Mouse (Mus musculus) embryonic facial prominence, embryonic 10.5 days (tissue): ENCODE data around the gene Ttll10. TPM values are rescaled to one million over a fixed set of nuclear protein-coding genes. Genes with fewer than 3 reads are reported as not detected.

Source experiments
- DNase-seq: peaks from one replicate; pipeline ENCODE4 v3.0.0-alpha.2; 2017; ENCODE audit warnings: low spot score
- H3K27ac ChIP-seq: fragments of 300-500 bp; sonication (generic); replicated peaks from 2 replicates; pipeline ENCODE4 v1.5.1; 2016; ENCODE audit warnings: mild to moderate bottlenecking
- H3K27me3 ChIP-seq: fragments of 300-500 bp; sonication (generic); replicated peaks from 2 replicates; pipeline ENCODE4 v1.6.1; 2016; ENCODE audit warnings: low read depth, mild to moderate bottlenecking; ENCODE audit not compliant: poor library complexity, severe bottlenecking
- H3K36me3 ChIP-seq: fragments of 300-500 bp; sonication (generic); replicated peaks from 2 replicates; pipeline ENCODE4 v1.6.1; 2016; ENCODE audit warnings: mild to moderate bottlenecking, moderate library complexity
- H3K4me1 ChIP-seq: fragments of 300-500 bp; sonication (generic); 2 replicates; pipeline ENCODE4 v1.6.1; 2016
- H3K4me3 ChIP-seq: fragments of 300-500 bp; sonication (generic); 2 replicates; pipeline ENCODE4 v1.5.1; 2016; ENCODE audit warnings: mild to moderate bottlenecking, moderate library complexity
- H3K9me3 ChIP-seq: fragments of 300-500 bp; sonication (generic); 2 replicates; pipeline ENCODE4 v1.6.1; 2016; ENCODE audit warnings: mild to moderate bottlenecking
- WGBS: fragments of 180-500 bp; shearing (Covaris S2); methylation state at CpG from one replicate; pipeline ENCODE4 v1.1.7; 2016; 5-methylcytosine and 5-hydroxymethylcytosine counted together
- polyA plus RNA-seq: library from polyadenylated mRNA; unstranded; fragments of >200 nt; fragmentation: Nextera tagmentation; extraction: Ambion mirVana; gene quantifications from 2 replicates; pipeline ENCODE4 v1.2.1, GENCODE M21; 2016

Ttll10 gene
- polyA plus RNA-seq, result 0.69 and 0.95 TPM in 2 replicates

DNA sequence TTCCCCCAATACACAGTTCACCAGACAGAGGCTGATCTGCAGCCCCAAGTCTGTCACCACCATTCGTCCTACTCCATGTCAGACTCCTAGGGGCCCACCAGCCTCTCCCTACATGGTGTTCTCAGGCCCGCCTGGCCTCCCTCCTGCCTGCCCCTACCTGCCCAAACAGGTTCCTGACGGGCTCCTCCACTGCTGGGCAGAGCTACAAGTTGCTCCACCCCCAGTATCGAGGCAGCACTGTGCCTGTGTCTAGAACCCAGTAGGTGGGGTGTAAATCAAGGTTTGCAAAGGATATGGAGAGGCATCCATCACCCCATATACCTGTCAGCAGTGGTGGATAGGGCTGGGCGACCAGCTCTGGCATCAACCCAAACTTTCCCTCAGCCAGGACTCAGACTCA lies at the start of gene Ttll10:
TSS of gene Ttll10 (minus strand) at position 154 of the 400 bp plus-strand sequence.
- DNase-seq, result peak; percentile 47
- WGBS, result 41% methylated on average over 5 of the region's 5 CpGs

DNA sequence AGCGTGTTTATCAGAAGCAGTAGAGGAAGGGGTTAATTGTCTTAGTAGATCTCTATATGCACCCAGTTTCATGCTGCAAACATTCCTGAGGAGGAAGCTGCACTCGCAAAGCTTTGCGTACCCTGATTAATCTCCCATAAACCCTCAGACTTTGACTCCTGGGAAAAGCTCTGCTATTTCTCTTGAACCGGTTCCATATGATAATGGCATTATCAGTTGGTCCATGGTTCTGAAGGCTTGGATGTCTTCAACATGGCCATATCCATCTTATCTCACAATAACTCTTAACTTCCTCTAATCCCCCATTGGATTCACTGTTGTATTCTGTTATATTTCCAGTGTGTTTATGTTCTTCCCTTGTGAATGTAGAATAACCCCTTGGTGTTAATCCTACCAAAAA lies 44.1 kb upstream of the Ttll10 start:
- Histone ChIP-seq H3K9me3 (no peaks in the 10 kb centered on the region), H3K36me3 (no peaks in the 10 kb centered on the region), H3K27ac (no peak overlapping the region), H3K4me1 (peaks cover 1% of the 10 kb centered on the region), H3K27me3 (no peaks in the 10 kb centered on the region), H3K4me3 (no peak overlapping the region)
- no peak for DNase-seq
- 86% methylated on average over 4 of the region's 4 CpGs for WGBS

More for the DNA sequence above, at the start of gene Ttll10:
- Histone ChIP-seq H3K27ac (peak within 1 kb of the TSS; percentile 77), H3K27me3 (0 out of 2 replicates have a peak, but pooled peaks cover 4% of the 10 kb centered on the region), H3K4me3 (peak within 1 kb of the TSS; percentile 50), H3K4me1 (peaks cover 16% of the 10 kb centered on the region), H3K9me3 (no peaks in the 10 kb centered on the region), H3K36me3 (no peaks in the 10 kb centered on the region; the same call in 1 of the 2 replicates)

DNA sequence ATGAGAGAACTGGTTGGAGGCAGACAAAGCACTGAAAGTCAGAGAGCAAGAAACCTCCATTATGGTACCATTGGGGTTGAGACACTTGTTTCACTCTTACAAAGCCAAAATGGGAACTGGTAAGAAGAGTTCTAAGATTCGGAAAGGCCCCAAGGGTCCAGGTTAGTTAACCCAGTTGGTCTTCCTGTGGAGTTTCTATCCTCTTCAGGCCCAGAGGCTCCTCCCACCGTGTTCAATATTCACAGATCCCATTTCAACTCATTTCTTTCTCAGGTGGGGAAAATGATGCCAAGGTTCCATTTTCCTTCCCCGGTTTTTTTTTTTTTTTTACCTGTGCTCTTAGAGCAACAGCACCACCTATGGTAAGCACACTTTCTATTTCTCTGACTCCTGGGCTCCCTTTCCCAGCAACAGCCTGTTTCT lies 42.3 kb upstream of the Ttll10 start:
- no peaks in the 10 kb centered on the region for H3K36me3 ChIP-seq
- H3K4me3 ChIP-seq, result no peak overlapping the region
- H3K4me1 ChIP-seq, result peaks cover 12% of the 10 kb centered on the region
- H3K27me3 ChIP-seq, result no peaks in the 10 kb centered on the region
- 44% methylated on average over 3 of the region's 3 CpGs for WGBS
- no peak for DNase-seq
- no peaks in the 10 kb centered on the region for H3K9me3 ChIP-seq
- H3K27ac ChIP-seq, result no peak overlapping the region

DNA sequence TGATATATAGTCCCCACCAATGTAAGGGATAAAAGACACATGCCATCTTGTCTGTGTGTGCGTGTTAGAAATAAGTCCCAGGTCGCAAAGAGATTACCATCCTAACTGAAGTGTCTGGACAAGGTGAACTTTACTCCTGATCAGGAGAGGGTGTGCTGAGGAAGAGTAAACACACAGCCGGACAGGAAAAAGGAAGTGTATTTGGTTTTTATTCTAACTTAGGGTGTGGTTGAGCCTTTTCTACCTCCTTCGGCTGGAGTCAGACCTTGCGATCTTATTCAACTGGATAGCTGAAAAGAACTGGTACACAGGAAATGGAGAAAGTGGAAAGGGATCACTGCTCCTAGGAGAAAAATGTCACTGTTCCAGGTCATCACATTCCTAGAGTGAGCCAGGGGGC lies 41.3 kb upstream of the Ttll10 start:
- Histone ChIP-seq H3K27me3 (no peaks in the 10 kb centered on the region), H3K4me3 (no peak overlapping the region), H3K9me3 (no peaks in the 10 kb centered on the region), H3K4me1 (peaks cover 12% of the 10 kb centered on the region), H3K36me3 (no peaks in the 10 kb centered on the region), H3K27ac (no peak overlapping the region)
- no peak for DNase-seq
- WGBS, result 89% methylated on average over 5 of the region's 5 CpGs

DNA sequence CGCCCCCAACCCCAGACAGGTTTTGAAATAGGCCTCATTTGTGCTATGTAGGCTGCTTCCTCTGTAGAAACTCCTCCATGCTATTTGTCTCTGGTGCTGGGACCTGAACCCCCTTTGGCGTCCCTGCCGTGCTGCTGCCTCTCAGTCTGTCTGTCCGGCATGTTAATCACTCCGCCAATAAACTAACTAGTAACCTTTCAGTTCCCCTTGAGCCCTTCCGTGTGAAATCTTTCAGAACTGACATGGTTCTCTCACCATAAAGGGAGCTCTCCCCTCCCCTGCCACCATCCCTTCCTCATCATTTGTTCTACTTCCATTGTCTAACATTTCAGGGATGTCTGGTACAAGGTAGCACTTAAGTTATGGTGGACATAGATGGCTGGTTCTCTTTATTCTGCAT lies 40.2 kb upstream of the Ttll10 start:
- Histone ChIP-seq H3K27ac (no peak overlapping the region), H3K4me3 (no peak overlapping the region), H3K27me3 (no peaks in the 10 kb centered on the region), H3K36me3 (no peaks in the 10 kb centered on the region), H3K4me1 (peaks cover 12% of the 10 kb centered on the region), H3K9me3 (no peaks in the 10 kb centered on the region)
- 74% methylated on average over 6 of the region's 6 CpGs for WGBS
- DNase-seq, result no peak

DNA sequence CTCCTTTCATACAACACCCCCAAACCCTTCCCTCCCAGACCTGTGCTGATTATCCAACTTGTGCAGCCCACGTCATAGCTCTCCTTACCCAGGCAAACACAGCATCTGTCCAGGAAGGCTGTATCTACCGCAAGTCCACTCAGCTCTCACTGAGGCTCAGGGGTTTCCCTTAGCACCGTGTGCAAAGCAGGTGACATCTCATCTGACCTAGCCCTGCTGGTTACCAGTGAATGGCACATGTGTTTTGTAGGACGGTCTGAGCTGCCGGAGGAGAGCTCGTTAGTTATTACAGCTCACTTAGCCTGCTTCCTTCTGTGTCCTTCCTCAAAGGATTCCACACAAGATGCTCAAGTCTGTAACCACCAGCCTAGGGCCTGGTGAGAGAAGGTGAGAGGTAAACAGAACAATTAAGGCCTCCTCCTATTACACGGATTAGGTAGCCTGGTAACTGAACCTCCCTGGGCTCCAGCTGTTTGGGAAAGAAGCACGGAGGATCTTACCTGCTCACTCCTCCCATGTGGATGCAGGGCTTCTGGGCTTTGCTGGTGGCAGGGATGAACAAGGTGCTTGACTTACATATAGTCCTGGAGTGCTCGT lies 38.7 kb upstream of the Ttll10 start:
- no peak overlapping the region for H3K27ac ChIP-seq
- H3K36me3 ChIP-seq, result no peaks in the 10 kb centered on the region
- H3K27me3 ChIP-seq, result no peaks in the 10 kb centered on the region
- WGBS, result 57% methylated on average over 9 of the region's 9 CpGs
- no peak overlapping the region for H3K4me3 ChIP-seq
- peak; percentile 15 for DNase-seq
- H3K9me3 ChIP-seq, result no peaks in the 10 kb centered on the region
- H3K4me1 ChIP-seq, result peaks cover 12% of the 10 kb centered on the region

DNA sequence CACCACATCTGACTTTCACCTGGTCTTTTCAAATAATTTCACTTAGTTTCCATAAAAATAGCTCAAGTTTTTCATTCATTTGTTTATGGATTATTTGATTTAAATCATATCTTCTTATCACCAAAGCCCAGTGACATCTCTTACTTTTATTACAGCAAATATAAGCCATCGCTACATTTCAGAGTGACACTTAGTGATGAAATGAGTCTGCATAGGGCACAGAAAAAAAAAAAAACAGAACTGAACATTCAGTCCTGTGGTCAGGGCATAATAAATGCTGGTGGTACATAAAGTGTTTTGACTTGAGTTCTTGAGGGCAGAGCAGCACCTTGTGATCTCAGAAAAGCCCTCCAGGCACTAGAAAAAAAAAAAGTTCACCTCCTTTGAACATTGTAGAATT lies 37.0 kb upstream of the Ttll10 start:
- no peak for DNase-seq
- Histone ChIP-seq H3K4me1 (peaks cover 12% of the 10 kb centered on the region), H3K36me3 (no peaks in the 10 kb centered on the region), H3K27ac (no peak overlapping the region), H3K4me3 (no peak overlapping the region), H3K9me3 (no peaks in the 10 kb centered on the region), H3K27me3 (no peaks in the 10 kb centered on the region)
- 90% methylated on average over 1 of the region's 1 CpGs for WGBS

DNA sequence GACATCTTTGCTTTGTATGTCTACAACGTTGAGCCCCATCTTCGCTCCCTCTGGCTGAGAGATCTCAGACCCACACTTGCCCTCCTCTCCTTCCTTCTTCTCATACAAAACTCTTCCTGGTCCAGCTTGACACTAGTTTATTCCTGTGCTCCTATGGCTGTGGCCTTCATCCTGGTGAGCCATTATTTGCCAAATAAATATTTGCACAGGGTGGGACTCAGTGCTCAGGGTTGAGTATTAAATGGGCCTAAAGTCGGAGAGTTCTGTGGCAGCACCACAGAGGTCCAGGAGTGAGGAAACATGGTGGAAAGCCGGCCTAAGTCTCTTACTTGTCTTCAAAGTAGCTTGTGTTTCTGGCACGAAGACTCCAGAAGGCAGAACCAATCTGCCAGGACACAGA lies 34.5 kb upstream of the Ttll10 start:
- Histone ChIP-seq H3K4me3 (no peak overlapping the region), H3K36me3 (no peaks in the 10 kb centered on the region), H3K27me3 (no peaks in the 10 kb centered on the region), H3K9me3 (no peaks in the 10 kb centered on the region), H3K4me1 (peaks cover 12% of the 10 kb centered on the region), H3K27ac (no peak overlapping the region)
- 86% methylated on average over 5 of the region's 5 CpGs for WGBS
- no peak for DNase-seq

DNA sequence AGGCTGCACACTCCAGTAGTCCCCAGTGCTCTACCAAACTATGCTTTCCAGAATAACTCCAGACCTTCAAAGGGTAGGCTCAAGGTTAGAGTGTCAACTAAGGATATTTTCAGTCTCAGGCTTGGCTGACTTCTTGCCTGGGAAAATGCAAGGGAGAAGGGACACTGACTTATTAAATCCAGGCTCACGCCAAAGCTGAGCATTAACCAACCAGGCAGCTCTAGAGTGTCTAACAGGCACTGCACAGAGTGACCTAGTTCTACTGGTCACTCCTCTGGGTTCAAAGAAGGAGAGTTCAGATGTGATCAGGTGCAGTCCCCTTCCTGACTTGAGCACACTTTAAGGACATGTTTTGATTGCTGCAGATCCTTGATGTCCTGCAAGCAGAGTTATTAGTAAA lies 33.6 kb upstream of the Ttll10 start:
- no peak overlapping the region for H3K27ac ChIP-seq
- no peak overlapping the region for H3K4me3 ChIP-seq
- H3K9me3 ChIP-seq, result no peaks in the 10 kb centered on the region
- 84% methylated on average over 1 of the region's 1 CpGs for WGBS
- H3K4me1 ChIP-seq, result peaks cover 5% of the 10 kb centered on the region
- H3K27me3 ChIP-seq, result no peaks in the 10 kb centered on the region
- no peak for DNase-seq
- H3K36me3 ChIP-seq, result no peaks in the 10 kb centered on the region

DNA sequence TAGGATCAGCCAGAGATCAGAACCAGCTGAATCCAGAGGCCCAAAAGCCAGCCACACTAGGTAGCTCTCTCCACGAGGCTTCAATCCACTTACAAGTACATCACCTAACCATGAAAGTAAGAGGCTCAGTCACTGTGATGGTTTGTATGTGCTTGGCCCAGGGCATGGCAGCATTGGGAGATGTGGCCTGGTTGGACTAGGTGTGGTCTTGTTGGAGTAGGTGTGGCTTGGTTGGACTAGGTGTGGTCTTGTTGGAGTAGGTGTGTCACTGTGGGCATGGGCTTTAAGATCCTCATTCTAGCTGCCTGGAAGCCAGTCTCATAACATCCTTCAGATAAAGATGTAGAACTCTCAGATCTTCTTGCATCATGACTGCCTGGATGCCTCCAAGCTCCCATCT lies 32.0 kb upstream of the Ttll10 start:
- DNase-seq, result no peak
- Histone ChIP-seq H3K4me1 (no peaks in the 10 kb centered on the region), H3K27me3 (no peaks in the 10 kb centered on the region), H3K27ac (no peak overlapping the region), H3K36me3 (no peaks in the 10 kb centered on the region), H3K9me3 (no peaks in the 10 kb centered on the region), H3K4me3 (no peak overlapping the region)
- WGBS, result 85% methylated on average over 1 of the region's 1 CpGs

DNA sequence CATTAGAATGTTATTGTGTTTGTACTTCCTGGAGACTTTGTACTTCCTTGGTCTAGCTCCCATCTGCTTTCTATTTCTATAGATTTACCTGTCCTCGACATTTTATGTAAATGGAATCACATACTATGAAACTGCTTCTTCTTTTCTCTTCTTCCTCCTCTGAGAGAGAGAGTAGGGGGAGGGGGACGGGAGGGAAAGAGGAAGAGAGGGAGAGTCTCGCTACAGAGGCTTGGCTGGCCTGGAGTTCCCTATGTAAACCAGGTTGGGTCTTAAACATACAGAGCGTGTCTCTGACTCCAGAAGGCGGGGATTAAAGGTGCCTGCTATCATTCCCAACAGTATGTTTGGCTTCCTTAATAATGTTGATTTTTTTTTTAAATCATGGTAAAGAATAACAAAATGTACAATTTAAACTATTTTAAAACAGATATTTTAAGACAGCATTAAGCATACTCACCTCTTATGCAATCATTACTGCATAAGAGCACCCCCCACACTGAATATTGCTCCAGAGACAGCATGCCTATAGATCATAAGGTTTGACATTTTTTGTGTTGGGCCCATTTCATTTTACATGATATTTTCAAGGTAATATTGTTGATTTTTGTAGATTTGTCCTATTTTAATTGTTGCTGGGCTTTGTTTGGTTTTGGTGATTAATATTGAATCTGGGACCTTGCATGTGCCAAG lies 28.3 kb upstream of the Ttll10 start:
- Histone ChIP-seq H3K4me3 (no peak overlapping the region), H3K4me1 (peaks cover 7% of the 10 kb centered on the region), H3K9me3 (no peaks in the 10 kb centered on the region), H3K36me3 (no peaks in the 10 kb centered on the region), H3K27me3 (no peaks in the 10 kb centered on the region), H3K27ac (no peak overlapping the region)
- WGBS, result 35% methylated on average over 5 of the region's 5 CpGs
- no peak for DNase-seq

DNA sequence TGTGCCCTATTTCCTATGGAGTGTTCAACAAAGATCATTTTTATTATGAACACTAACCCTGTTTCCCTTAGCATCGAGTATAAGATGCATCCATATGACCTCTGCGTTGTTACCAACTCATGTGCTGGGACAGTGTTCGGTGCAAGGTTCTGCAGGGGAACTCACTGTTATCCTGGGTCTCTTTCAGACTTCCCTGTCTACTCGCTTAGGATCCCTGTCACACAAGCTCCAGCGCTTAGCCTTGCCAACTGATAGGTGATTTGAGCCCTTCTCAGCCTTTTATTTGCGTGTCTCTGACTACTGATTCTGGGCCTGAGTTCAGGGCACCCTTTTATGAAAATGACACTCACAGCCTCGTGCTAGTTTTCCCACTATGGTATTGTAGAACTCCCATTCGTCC lies 26.0 kb upstream of the Ttll10 start:
- WGBS, result 88% methylated on average over 8 of the region's 8 CpGs
- Histone ChIP-seq H3K27ac (no peak overlapping the region), H3K27me3 (no peaks in the 10 kb centered on the region), H3K9me3 (no peaks in the 10 kb centered on the region), H3K4me3 (no peak overlapping the region), H3K36me3 (no peaks in the 10 kb centered on the region), H3K4me1 (peaks cover 12% of the 10 kb centered on the region)
- no peak for DNase-seq
